Mouse (Mus musculus) thymus, adult 2 months (tissue): ENCODE data around the gene Znrf1.

ENCODE experiments used
- CTCF ChIP-seq: fragments of 200-500 bp; IDR thresholded peaks from 2 replicates; pipeline ENCODE4 v1.5.1; 2012; ENCODE audit warnings: mild to moderate bottlenecking, control low read depth, low read length, moderate library complexity, borderline replicate concordance; ENCODE audit not compliant: control insufficient read depth, poor library complexity, insufficient read depth; ENCODE audit errors: extremely low read depth
- POLR2A ChIP-seq: fragments of 200-500 bp; IDR thresholded peaks from 2 replicates; pipeline ENCODE4 v1.6.1; 2012; ENCODE audit warnings: mild to moderate bottlenecking, low read length, control low read depth, moderate library complexity; ENCODE audit not compliant: control insufficient read depth, poor library complexity, insufficient read depth; ENCODE audit errors: extremely low read depth

GRCm38 (mm10) chr8:111628894-111629501, 93.1 kb downstream of the Znrf1 start:
- TF ChIP-seq POLR2A (no peak), CTCF (no peak)
